Mouse (Mus musculus): ENCODE data around the gene Mrs2.
A peak's percentile ranks its signal among the peaks of the same experiment; 100 is the strongest.

Gene Mrs2

DNA sequence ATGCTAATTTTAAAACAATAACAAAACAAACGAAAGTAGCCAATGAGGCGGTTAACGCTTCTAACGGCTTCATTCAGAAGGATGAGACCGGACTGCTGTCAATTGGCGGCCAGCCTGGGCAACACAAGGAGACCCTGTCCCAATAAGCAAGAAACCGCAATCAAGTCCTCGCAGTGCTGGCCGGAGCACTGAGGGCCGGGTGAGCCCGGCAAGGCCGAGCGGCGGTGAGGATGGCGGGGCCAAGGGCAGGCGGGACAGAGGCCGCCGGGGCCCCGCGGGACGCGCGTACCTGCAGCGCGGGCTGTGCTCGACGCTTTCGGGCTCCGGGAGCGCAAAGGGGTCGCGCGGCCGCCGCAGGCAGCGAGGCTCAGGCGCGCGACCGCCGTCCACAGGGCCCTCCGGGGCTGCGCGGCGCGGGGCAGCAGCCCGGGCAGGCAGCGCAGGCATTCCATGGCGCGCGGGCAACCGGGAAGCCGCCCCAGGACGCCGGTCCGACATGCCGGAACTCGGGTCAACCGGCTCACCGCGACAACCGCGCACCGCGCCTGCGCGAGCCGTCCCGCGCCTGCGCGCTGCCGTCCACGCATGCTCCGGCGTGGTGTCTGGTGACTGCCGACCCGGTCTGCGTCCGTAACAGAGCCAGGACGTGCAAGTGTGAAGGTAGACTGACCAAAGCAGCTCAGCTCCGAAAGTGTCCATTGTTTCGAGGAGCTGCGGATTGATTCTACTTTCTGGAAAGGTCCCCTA, at the start of gene Mrs2:
Gene Mrs2 (minus strand): TSS at position 587 of the 747 bp plus-strand sequence.
- peak; percentile 85 to 94 for DNase-seq (ENCODE audit: low spot score in 2 of 2)

DNA sequence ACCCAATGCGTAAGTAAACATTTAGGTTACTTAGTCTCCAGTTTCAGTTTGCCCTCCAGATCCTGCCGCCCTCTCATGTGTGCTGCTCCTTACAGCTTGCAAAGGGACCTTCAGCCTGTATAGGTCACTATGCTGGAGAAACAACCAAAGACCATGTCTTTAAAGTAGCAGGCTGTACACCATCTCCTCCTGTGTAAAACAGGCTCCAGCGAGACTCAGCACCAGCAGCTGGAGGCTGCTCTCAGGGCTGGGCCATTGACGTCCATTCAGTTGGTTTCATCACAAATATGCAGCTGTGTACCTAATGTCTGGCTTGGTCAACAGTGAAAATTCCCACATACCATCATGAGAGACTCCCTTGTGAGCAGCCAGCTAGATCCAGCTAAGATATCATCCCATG, 49.6 kb upstream of the Mrs2 start:
- DNase-seq (ENCODE audit: low spot score in 2 of 2): no peak

DNA sequence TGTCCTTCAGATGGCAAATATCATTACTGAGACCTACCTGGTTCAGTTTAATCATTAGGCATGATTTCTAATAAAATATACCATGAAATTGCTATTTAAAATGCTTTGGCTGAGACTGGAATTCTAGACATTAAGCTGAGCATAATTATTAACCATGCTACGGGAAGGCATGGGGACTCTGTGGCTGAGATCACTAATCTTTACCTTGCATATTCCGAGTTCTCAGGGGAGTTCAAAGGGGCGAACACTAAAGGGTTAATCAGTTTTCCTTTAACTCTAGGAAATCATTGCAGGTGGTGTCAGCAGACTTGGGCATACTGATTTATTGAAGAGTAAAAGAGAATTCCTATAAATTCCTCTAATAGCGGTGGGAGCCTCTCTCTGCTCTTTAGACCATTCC, 47.0 kb upstream of the Mrs2 start:
- DNase-seq (ENCODE audit: low spot score in 2 of 2): no peak

DNA sequence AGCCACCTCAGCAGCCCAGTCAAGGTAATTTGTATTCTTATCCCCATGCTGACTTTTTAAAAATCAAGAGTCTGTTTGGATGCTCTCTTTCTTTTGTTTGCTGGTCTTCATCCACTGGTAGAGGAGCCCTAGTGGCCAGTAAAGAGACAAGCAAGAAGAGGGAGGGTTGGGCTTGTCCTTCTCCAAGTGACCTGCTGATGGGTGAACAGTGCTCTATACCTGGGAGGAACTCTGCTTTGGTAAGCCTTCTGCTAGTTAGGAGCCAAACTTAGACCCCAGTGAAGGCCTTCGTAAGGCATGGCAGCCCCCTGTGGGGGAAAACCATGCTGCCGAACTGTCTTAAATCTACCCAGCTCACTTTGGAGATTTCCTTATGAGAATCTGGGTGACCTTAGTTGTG, 46.5 kb upstream of the Mrs2 start:
- DNase-seq (ENCODE audit: low spot score in 2 of 2): peak in 1 of 2 experiments; percentile 29

DNA sequence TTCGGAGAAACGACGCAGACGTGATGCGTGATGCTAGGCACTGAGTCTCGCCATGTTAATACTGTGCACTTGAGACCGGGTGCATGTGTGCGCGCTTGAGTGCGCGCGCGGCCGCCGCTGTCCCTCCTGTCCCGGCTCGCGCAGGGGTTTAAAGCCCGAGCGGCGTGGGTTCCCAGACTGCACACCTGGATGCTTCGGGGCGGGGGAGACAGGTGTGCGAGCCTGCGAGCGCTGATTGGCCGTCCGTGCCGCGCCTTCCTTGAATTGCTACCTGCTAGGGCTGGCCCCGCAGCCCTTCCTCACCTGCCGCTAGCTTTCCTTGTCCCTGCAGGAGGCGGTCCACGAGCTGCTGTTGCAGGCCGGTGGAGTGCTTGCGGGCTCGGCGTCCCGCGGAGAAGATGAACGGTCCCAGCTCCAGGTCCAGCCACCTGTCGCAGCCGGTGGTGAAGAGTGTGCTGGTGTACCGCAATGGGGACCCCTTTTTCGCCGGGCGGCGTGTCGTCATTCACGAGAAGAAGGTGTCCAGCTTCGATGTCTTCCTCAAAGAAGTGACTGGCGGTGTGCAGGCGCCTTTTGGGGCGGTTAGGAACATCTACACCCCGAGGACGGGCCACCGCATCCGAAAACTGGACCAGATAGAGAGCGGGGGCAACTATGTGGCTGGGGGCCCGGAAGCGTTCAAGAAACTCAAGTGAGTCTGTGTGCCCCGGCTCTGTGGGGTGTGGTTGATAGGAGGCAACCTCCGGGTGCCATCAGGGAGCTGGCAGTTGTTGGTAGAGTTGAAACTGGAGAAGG, 35.9 kb upstream of the Mrs2 start, which contains the start of gene Dcdc2a:
Gene Dcdc2a (plus strand): TSS at position 132 of the 795 bp plus-strand sequence.
- peak in 1 of 2 experiments; percentile 59 for DNase-seq (ENCODE audit: low spot score in 2 of 2)

DNA sequence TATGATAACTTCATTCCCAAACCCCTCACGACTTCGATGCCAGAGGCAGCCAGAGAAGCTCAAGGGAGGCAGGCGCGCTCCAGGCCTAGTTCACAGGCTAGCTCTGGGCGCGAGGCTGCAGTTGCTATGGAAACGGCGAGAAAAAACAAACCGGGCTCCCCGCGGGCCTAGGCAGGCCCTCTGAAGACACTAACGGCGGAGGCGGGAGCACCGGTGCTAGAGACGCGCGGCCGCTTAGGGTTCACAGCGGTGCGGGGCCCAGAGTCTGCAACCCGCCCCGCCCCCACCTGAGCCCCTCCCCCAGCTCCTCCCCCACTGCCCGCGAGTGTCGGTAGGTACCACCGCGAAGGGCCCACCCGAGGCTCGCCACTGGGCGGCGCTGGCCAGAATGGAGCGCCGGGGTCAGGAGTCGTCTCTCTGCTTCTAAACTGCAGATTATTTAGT, 35.0 kb upstream of the Mrs2 start:
- peak; percentile 16 to 67 for DNase-seq (ENCODE audit: low spot score in 2 of 2)

DNA sequence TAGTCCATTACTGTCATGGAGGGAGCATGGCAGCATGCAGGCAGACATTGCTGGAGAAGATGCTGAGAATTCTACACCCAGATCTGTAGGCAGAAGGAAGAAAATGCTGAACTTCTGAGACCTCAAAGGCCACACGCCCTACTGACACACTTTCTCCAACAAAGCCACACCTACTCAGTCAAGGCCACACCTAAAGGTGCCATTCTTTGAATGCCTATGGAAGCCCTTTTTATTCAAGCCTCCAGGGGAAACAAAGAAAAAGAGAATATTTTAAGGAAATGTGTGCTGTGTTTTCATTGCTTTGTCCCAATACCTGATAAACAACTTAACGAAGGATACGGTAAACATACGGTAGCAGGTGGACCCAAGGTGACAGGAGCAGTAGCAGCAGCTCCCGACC, 32.5 kb upstream of the Mrs2 start:
- DNase-seq (ENCODE audit: low spot score in 2 of 2): peak in 1 of 2 experiments; percentile 27

DNA sequence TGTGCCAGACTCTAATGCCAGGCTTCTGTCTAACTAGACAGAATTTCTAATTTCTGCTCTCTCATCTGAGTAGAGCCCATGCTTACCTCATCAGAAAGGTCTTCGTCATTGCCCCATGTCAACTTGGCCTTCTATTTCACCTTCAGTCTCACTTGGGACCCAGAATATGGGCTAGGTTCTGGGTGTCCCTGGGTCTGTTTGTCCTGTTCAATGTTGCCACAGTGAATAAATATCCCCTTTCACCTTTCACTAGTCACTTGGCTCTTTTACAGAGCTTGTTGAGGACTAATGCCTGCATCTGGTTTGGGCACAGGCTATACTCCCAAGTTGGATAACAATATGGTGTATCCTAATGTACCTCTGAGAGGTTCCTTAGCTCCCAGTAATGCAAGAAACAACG, 19.3 kb upstream of the Mrs2 start:
- DNase-seq (ENCODE audit: low spot score in 2 of 2): peak in 1 of 2 experiments; percentile 11

DNA sequence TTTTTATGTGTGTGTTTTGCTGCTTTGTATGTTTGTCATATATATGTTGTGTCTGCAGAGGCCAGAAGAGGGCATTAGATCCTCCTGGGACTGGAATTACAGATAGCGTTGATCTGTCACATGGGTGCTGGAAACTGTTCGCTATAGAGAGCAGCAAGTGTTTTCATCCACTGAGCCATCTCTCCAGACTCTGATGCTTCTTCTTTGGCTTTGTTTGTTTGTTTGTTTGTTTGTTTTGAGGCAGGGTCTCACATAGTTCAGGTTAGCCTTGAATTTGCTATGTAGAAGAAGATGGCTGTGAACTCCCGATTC, 6.9 kb upstream of the Mrs2 start:
- peak in 1 of 2 experiments; percentile 28 for DNase-seq (ENCODE audit: low spot score in 2 of 2)

DNA sequence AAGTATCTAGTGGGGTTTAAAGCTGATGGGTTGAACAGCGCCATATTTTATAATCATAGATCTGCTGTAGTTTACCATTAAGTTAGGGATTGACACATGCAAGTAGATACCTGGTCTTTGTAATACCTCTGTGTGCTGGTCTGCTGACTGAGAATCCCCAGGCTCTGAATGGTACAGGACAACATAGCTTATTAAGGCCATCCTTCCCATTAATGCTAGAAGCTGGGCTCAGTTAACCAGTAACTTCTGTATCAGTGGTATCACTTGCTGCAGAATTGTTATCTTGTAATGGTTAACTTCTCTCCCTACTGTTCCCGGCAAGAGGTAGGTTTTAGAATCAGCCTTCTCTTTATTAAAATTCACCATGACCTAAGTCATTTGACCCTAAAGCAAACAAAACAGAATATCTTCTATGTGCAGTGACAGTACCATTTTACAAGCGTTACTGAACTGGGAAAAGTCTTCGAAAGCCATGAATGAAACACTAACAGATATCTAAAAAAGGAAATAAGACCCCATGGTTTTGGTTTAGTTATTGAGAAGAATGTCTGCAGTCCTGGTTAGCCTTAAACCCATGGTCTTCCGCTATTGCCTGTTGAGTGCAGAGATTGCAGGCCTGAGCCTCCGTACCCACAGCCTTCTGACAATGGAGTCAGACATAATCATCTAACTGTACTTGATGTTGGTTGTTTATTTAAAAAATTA, 6.4 kb upstream of the Mrs2 start:
- DNase-seq (ENCODE audit: low spot score in 2 of 2): no peak

DNA sequence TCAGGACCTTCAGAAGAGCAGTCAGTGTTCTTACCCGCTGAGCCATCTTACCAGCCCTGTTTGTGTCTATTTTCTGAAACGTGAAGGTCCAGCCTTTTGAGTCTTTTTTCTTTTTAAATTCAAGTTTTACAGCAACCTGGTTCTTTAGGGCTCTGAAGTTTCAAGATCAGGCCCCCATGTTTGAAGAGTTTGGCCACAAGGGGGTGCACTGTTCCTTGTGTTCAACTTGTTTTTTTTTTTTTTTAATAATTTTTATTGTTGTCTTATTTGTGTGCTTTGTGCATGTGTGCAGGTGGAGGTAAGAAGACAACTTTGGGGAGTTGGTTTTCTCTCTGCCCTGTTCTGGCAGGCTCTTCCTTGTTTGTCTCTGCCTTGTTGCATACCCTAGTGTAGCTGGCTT, 4.5 kb upstream of the Mrs2 start:
- DNase-seq (ENCODE audit: low spot score in 2 of 2): peak in 1 of 2 experiments; percentile 64

DNA sequence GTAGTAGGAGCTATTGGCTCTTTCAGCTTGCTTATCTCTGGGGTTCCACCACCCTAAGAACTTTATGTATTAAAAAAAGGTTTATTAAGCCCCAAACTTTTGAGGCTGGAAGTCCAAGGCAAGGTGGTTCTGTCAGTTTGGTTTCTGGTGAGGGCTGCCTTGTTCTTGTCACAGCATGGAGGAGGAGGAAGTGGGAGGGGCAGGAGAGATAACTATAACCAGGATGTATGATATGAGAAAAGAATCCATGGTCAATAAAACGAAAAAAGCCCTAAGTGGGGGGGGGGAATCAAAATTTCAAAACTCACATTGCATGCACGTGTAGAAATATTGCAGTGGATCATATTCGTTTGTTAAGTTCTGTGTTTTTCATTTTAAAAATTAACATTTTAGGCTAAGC, 3.0 kb upstream of the Mrs2 start:
- no peak for DNase-seq (ENCODE audit: low spot score in 2 of 2)

DNA sequence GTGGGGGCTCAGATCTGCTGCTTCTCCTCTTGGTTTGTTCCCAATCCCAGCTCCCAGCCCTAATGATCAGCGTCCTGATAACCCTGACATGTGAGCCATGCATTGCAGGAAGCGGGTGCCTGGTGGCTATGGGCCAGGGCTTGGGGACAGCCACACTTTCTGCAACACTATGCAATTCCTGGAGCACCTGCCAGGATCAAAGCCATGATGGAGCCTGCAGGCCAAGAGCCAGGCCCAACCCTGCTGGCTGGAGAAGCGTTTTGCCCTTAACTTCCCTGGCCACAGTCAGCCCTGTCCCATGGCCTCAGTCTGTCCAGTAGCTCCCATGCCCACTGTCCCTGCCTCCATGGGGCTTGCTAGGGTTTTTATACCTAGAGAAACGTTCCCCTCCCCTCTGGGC, 2.2 kb upstream of the Mrs2 start:
- DNase-seq (ENCODE audit: low spot score in 2 of 2): peak in 1 of 2 experiments; percentile 52

DNA sequence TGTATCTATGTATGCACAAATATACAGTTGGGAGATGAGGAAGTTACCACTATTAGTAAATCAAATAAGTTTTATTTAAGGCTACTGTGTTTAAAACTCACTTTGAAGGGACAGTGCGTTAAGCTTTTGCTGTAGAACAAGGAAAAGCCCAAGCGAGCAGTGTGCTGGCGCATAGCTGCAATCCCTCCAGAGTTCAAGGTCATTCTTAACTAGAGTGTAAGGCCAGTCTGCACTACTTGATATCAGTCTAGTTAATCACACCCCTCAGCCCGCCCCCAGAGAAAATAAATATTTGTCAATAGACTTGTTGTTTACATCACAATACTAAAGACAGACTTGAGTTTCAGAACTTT, 337 bp upstream of the Mrs2 start:
- DNase-seq (ENCODE audit: low spot score in 2 of 2): peak; percentile 16 to 38

DNA sequence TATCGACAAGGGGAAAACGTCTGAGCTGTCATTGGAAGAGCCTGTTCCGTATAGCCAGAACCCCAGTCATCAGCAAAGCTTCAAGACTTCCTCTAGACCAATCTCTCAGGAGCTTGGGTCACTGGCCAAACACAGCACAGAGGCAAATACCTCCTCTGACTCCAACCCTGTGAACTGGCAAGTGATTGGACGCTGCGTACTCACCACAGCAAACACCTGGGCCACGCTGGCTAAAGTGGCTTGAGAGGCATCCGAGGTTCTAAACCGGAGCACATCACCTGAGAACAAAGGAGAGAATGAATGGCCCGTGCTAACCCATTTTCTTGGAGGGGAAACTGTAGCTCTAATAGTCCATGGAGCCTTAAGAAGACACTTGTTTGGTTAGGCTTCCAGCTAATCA, 1.9 kb downstream of the Mrs2 start:
- peak in 1 of 2 experiments; percentile 50 for DNase-seq (ENCODE audit: low spot score in 2 of 2)

DNA sequence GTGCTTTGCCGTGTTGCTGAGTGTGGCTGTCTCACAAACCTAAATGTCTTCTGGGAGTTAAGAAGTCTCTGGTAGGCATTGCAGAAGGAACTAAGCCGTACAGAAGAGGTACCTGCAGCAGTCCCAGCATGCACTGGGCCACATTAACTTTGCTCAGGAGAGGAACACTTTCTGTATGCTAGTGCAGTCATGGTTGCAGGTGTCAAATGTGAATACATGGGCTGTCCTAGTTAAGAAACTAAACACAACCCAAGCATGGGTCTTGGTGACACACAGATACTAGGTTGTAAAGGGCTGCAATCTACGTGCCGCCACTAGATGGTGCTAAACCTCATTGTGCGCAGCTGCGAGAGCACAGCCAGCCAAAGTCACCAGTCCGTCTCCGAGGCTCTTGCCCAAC, 13.1 kb downstream of the Mrs2 start:
- DNase-seq (ENCODE audit: low spot score in 2 of 2): peak; percentile 46 to 75

DNA sequence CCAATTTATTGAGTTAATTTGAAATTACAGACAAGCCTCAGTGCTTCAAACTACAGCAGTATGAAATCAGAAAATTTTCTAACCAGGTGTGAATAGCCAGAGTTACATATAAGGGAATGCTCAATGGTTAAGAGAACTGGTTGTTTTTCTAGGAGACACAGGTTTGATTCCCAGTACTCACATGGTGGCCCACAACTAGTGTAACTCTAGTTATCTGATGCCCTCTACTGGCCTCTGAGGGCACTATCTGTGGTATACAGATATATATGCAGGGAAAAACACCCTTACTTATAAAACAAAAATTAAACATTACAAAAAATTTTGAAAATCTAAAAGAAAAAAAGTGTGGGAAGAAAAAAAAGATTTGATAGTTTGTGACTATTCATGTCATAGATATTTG, 17.2 kb downstream of the Mrs2 start:
- no peak for DNase-seq (ENCODE audit: low spot score in 2 of 2)

DNA sequence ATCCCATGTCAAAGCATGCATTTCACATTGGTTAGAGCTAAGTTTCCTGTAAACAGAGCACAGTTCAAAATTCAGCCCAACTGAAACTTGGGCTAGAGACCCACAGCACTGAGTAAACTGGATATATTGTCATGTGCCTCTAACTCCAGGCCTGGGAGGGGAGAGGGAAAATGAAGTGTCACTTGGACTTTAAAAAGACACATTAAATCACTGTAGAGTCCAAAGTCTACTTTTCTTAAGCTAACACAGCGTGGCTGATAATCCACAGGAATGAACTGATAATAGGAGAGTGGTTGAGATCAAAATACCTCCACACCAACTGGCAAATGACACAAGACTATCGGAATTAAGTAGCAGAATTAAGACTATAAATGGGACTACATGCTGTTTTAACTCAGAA, 20.6 kb downstream of the Mrs2 start:
- no peak for DNase-seq (ENCODE audit: low spot score in 2 of 2)

DNA sequence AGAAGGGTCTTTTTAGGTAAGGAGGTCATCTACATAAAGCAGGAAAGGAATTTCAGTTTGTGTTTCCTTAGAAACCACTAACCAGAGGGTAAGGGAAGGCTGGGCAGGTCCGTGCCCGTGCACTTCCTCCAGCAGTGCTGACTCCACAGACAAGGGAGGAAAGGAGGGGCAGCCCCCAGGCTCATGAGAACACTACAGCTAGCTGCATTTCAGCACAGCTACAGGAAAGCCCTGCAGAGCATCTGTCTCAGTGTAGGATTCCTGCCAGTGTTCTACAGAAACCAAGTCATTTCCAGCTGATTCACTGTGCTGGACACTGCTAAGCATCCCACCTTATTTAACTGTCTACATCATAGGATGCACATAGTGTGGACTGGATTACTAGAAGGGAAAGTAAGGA, 27.0 kb downstream of the Mrs2 start:
- DNase-seq (ENCODE audit: low spot score in 2 of 2): no peak

DNA sequence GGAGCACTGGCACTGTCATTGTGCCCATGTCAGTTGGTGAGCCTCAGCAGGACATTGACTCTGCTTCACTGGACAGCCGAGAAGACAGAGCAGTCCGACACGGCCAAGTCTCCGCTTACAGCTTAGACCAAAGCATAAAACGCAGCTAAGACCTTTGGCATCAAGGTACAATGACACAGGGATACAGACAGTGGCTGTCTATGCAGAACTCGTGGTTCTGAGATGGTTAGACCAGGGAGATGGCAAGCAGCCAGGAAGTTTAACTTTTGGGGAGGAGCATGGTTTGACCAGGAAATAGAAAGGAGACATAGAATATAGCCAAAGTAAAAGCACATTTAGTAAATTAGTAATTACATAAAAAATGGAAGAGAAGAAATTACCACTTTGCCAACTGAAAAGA, 31.2 kb downstream of the Mrs2 start:
- DNase-seq (ENCODE audit: low spot score in 2 of 2): no peak

DNA sequence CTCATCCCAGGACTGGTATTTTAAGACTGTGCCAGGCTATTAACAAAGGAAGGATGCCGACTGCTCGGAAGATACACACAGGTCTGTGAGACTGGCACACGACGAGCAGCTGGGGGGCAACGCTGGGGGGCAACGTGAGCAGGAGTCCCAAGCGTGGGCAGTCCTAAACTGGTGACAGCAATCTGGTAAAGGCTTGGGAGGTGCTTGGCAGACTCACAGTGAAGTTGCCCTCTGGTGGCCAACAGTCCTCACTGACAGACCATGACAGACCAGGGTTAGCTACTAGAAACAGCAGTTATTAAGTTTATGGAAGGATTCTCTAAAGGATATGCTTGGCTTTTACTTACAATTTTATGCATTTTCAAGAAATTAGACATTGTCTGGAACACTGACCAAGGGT, 31.8 kb downstream of the Mrs2 start:
- peak; percentile 30 to 72 for DNase-seq (ENCODE audit: low spot score in 2 of 2)

DNA sequence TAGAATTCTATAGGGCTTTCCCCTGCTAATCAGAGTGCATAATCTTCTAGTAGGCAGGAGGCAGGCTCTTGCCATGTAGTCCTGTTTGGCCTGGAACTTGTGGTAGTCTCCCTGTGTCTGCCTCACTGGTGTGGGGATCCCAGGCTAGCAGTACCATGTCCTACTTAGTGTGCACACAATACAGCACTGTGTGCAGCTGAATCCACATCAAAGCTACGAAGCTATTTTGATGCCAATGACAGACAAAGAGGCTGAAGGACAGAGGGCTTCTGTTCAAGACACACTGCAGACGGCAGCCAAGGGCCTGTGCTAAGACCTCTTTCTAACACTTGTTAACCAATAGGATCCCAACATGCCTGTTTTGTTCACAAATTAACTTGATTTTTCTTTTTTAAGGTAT, 34.7 kb downstream of the Mrs2 start:
- DNase-seq (ENCODE audit: low spot score in 2 of 2): no peak

DNA sequence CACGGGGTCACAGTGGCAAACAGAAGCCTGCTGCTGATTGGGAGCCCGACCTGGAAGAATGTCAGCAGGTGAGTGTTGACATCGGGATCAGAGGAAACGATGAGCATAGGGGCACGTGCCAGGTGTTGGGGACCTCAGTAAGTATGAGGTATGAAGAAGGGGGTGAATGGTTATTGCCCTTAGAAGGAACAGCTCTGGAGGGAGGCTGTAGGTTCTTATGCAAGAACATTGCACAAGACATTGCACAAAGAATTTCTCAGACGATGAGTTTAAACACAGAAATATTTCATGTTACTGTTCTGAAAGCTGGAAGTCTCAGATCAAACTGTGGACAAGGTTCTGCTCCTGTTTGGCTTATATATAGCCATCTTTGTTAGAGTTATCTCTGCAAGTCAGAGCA, 39.1 kb downstream of the Mrs2 start:
- no peak for DNase-seq (ENCODE audit: low spot score in 2 of 2)
